9 mouse cellular contexts compared by ENCODE assay signal in the genomic region with DNA sequence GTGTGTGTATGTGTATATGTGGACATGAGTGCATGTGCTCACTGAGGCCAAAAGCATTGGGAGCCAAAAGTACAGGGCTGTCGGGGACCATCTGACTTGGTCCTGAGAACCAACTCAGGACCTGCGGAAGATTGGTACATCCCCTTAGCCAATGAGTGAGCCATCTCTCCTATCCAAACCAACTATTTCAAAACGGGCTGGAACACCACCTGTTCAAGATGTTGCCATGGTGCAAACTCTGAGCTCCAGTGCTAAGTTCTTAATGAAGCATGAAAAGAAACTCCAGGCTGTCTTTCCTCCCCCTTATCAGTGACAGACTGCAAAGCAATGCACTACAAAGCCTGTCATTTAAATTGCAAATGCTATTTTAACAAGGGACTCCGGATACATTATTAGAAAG. TPM values are rescaled to one million over a fixed set of nuclear protein-coding genes. Genes with fewer than 3 reads are reported as not detected.
A peak's percentile ranks its signal among the peaks of the same experiment; 100 is the strongest.
DNase-seq lines count a peak whose midpoint lies in the region; ATAC-seq and TF ChIP-seq lines count a peak whose summit lies in the region.
"Not testable (repeated sequence)": the region's sequence is repeated elsewhere in the genome, so short reads cannot be mapped to it uniquely, and the experiment has no call there.
"Had no signal": no experiment of that assay in that cellular context is flagged by ENCODE, and none has a peak within 500 bp of the region (broad histone marks: within the 10 kb centered on the region; RNA-seq: fewer than 3 reads in every experiment).

No protein-coding gene starts in this region.

- POLR2A ChIA-PET in Patski (lab: Charles Lee), result not testable (repeated sequence)

- peak; percentile 62 for ATAC-seq in Patski
- peak; percentile 59 for ATAC-seq in forebrain, embryonic 13.5 days
- 0 out of 2 replicates have a peak, but pooled peaks have one; percentile 38 for ATAC-seq in frontal cortex, adult (ENCODE audit: low TSS enrichment)
- ATAC-seq in hindbrain, embryonic 13.5 days (ENCODE audit: low FRiP score), result peak; percentile 54; the same call in 1 of the 2 replicates
- ATAC-seq in kidney, embryonic 14.5 days (ENCODE audit: low FRiP score, low TSS enrichment), result peak; percentile 80; the same call in 1 of the 2 replicates
- peak; percentile 85 for ATAC-seq in midbrain, embryonic 13.5 days
- ATAC-seq in neural tube, embryonic 11.5 days (ENCODE audit: insufficient read depth, low FRiP score, low TSS enrichment), result peak; percentile 84

- not testable (repeated sequence) for H3K4me2 ChIP-seq in forebrain, embryonic 13.5 days; hindbrain, embryonic 13.5 days; kidney, embryonic 14.5 days (replicated peaks; ENCODE audit: low read depth, low read length); midbrain, embryonic 13.5 days (replicated peaks); neural tube, embryonic 11.5 days (ENCODE audit: low read depth)

- DNase-seq in Patski (ENCODE audit: low read depth, low spot score); neural tube, embryonic 11.5 days (ENCODE audit: low spot score): not testable (repeated sequence)
- peak; percentile 6 for DNase-seq in layer of hippocampus, adult 9-11 months

- not testable (repeated sequence) for H3K4me1 ChIP-seq in forebrain, embryonic 13.5 days; hindbrain, embryonic 13.5 days (replicated peaks); kidney, embryonic 14.5 days (ENCODE audit: control insufficient read depth, insufficient read depth, low read length); midbrain, embryonic 13.5 days (replicated peaks); neural tube, embryonic 11.5 days (ENCODE audit: control insufficient read depth, insufficient read depth, low read length)

- not testable (repeated sequence) for H3K27ac ChIP-seq in forebrain, embryonic 13.5 days; hindbrain, embryonic 13.5 days; kidney, embryonic 14.5 days (ENCODE audit: low read depth, low read length); midbrain, embryonic 13.5 days; neural tube, embryonic 11.5 days (ENCODE audit: low read depth, low read length)

- in situ Hi-C loops in Patski (cut with MboI; ENCODE audit: low pct_unique_long_range_greater_than_20kb), result not testable (repeated sequence)

- H3K9me3 ChIP-seq in forebrain, embryonic 13.5 days (replicated peaks); hindbrain, embryonic 13.5 days; kidney, embryonic 14.5 days (ENCODE audit: control insufficient read depth, low read length); midbrain, embryonic 13.5 days; neural tube, embryonic 11.5 days (ENCODE audit: control insufficient read depth, low read length): not testable (repeated sequence)

- 32% methylated on average over 4 of the region's 4 CpGs for WGBS in forebrain, embryonic 13.5 days
- 22% methylated on average over 4 of the region's 4 CpGs for WGBS in hindbrain, embryonic 13.5 days
- 44% methylated on average over 4 of the region's 4 CpGs for WGBS in kidney, embryonic 14.5 days
- 16% methylated on average over 4 of the region's 4 CpGs for WGBS in midbrain, embryonic 13.5 days
- WGBS in neural tube, embryonic 11.5 days, result 35% methylated on average over 4 of the region's 4 CpGs

- not testable (repeated sequence) for H3K4me3 ChIP-seq in forebrain, embryonic 13.5 days; hindbrain, embryonic 13.5 days; kidney, embryonic 14.5 days (ENCODE audit: low read length); midbrain, embryonic 13.5 days (replicated peaks); neural tube, embryonic 11.5 days (ENCODE audit: low read depth, low read length)

- H3K9ac ChIP-seq in forebrain, embryonic 13.5 days; hindbrain, embryonic 13.5 days; kidney, embryonic 14.5 days (ENCODE audit: low read depth, low read length); midbrain, embryonic 13.5 days (replicated peaks); neural tube, embryonic 11.5 days (ENCODE audit: low read length): not testable (repeated sequence)

- not testable (repeated sequence) for H3K27me3 ChIP-seq in Patski; forebrain, embryonic 13.5 days; hindbrain, embryonic 13.5 days; kidney, embryonic 14.5 days (ENCODE audit: control insufficient read depth, insufficient read depth, low read length); midbrain, embryonic 13.5 days; neural tube, embryonic 11.5 days (ENCODE audit: control insufficient read depth, insufficient read depth, low read length)

- not testable (repeated sequence) for TF ChIP-seq CTCF in Patski (IDR thresholded peaks at IDR 0.05)

- H3K36me3 ChIP-seq in forebrain, embryonic 13.5 days (ENCODE audit: poor library complexity, severe bottlenecking); hindbrain, embryonic 13.5 days; kidney, embryonic 14.5 days (ENCODE audit: control insufficient read depth, insufficient read depth, low read length); midbrain, embryonic 13.5 days; neural tube, embryonic 11.5 days (ENCODE audit: control insufficient read depth, insufficient read depth, low read length): not testable (repeated sequence)

- CTCF ChIA-PET in Patski (lab: Charles Lee), result not testable (repeated sequence)

RNA-seq across cellular contexts. Expression of a gene that starts 53.1 kb away (rescaled TPM):
- polyA plus RNA-seq in Patski (2021), result not detected
- 2.3 and 2.4 TPM in 2 replicates for polyA plus RNA-seq in forebrain, embryonic 13.5 days (2015; fragmentation: Nextera tagmentation; extraction: Ambion mirVana)
- polyA plus RNA-seq in hindbrain, embryonic 13.5 days (2015; fragmentation: Nextera tagmentation; extraction: Ambion mirVana), result 4.2 and 5.2 TPM in 2 replicates
- polyA plus RNA-seq in kidney, embryonic 14.5 days (2014; fragmentation: Nextera tagmentation; extraction: Ambion mirVana), result 0.97 and 2.2 TPM in 2 replicates
- 3.5 and 4.2 TPM in 2 replicates for polyA plus RNA-seq in midbrain, embryonic 13.5 days (2015; fragmentation: Nextera tagmentation; extraction: Ambion mirVana)
- polyA plus RNA-seq in neural tube, embryonic 11.5 days (2014; fragmentation: Nextera tagmentation; extraction: Ambion mirVana), result 0.86 and 1.7 TPM in 2 replicates
- polyA plus RNA-seq: C2C12 had no signal
